Mouse (Mus musculus) hindbrain, embryonic 14.5 days (tissue): ENCODE results near the gene Cacng2. TPM values are rescaled to one million over a fixed set of nuclear protein-coding genes. Genes with fewer than 3 reads are reported as not detected.

Experiments
- ATAC-seq: fragments of 200-750 bp; cut with Nextera tagmentation; 2 replicates; pipeline ENCODE4 v1.8.0; 2017; ENCODE audit warnings: moderate number of reproducible peaks, mild to moderate bottlenecking, moderate TSS enrichment, moderate library complexity; ENCODE audit not compliant: low FRiP score
- DNase-seq: peaks from one replicate; pipeline ENCODE4 v3.0.0-alpha.2; 2015; ENCODE audit warnings: low spot score
- H3K27ac ChIP-seq: fragments of 300-500 bp; sonication (generic); 2 replicates; pipeline ENCODE4 v1.5.1; 2014; ENCODE audit warnings: mild to moderate bottlenecking, moderate library complexity
- H3K27me3 ChIP-seq: fragments of 300-500 bp; sonication (generic); 2 replicates; pipeline ENCODE4 v1.6.1; 2014; ENCODE audit warnings: mild to moderate bottlenecking, low read length, mixed read lengths; ENCODE audit not compliant: control insufficient read depth, insufficient read depth
- H3K36me3 ChIP-seq: fragments of 300-500 bp; sonication (generic); replicated peaks from 2 replicates; pipeline ENCODE4 v1.6.1; 2014; ENCODE audit not compliant: control insufficient read depth, insufficient read depth
- H3K4me1 ChIP-seq: fragments of 300-500 bp; sonication (generic); replicated peaks from 2 replicates; pipeline ENCODE4 v1.6.1; 2014; ENCODE audit warnings: antibody characterized with exemption, low read length, mixed read lengths; ENCODE audit not compliant: control insufficient read depth, insufficient read depth
- H3K4me2 ChIP-seq: fragments of 300-500 bp; sonication (generic); replicated peaks from 2 replicates; pipeline ENCODE4 v1.6.1; 2014; ENCODE audit warnings: mild to moderate bottlenecking, moderate library complexity
- H3K4me3 ChIP-seq: fragments of 300-500 bp; sonication (generic); replicated peaks from 2 replicates; pipeline ENCODE4 v1.5.1; 2014; ENCODE audit warnings: mild to moderate bottlenecking, low read length
- H3K9ac ChIP-seq: fragments of 300-500 bp; sonication (generic); 2 replicates; pipeline ENCODE4 v1.6.1; 2014
- H3K9me3 ChIP-seq: fragments of 300-500 bp; sonication (generic); 2 replicates; pipeline ENCODE4 v1.6.1; 2016; ENCODE audit warnings: low read length; ENCODE audit not compliant: control insufficient read depth
- WGBS: fragments of 180-500 bp; shearing (Covaris S2); extraction: QIAGEN DNeasy Blood & Tissue Kit; methylation state at CpG from one replicate; pipeline ENCODE4 v1.1.7; 2014; 5-methylcytosine and 5-hydroxymethylcytosine counted together
- polyA plus RNA-seq: library from polyadenylated mRNA; unstranded; fragments of >200 nt; fragmentation: Nextera tagmentation; extraction: Ambion mirVana; gene quantifications from 2 replicates; pipeline ENCODE4 v1.2.1, GENCODE M21; 2014

Gene Cacng2
- polyA plus RNA-seq: 14.7 and 15.4 TPM in 2 replicates

GRCm38 (mm10) chr15:78119704-78120103, at the start of gene Cacng2:
TSS of gene Cacng2 (minus strand) at chr15:78120028.
- DNase-seq: peak; percentile 84
- peak within 1 kb of the TSS; percentile 85 for H3K9ac ChIP-seq
- peaks cover 32% of the 10 kb centered on the region for H3K4me1 ChIP-seq
- H3K27me3 ChIP-seq: no peaks in the 10 kb centered on the region
- ATAC-seq: peak; percentile 88
- H3K4me2 ChIP-seq: peak within 1 kb of the TSS; percentile 67
- no peaks in the 10 kb centered on the region for H3K36me3 ChIP-seq
- no peaks in the 10 kb centered on the region for H3K9me3 ChIP-seq
- WGBS: 0% methylated on average over 33 of the region's 42 CpGs
- peak within 1 kb of the TSS; percentile 91 for H3K27ac ChIP-seq
- peak within 1 kb of the TSS; percentile 68 for H3K4me3 ChIP-seq

- Histone ChIP-seq H3K4me2 (no peak overlapping the region), H3K36me3 (peaks cover 6% of the 10 kb centered on the region; the same call in 1 of the 2 replicates), H3K4me1 (peaks cover 14% of the 10 kb centered on the region), H3K4me3 (no peak overlapping the region), H3K9ac (no peak overlapping the region), H3K27ac (no peak overlapping the region), H3K9me3 (no peaks in the 10 kb centered on the region), H3K27me3 (no peaks in the 10 kb centered on the region)
- no peak for DNase-seq
- no peak for ATAC-seq
- 80% methylated on average over 11 of the region's 11 CpGs for WGBS
These were observed 49.7 kb upstream of the Cacng2 start for GRCm38 (mm10) chr15:78169566-78169965.

DNA sequence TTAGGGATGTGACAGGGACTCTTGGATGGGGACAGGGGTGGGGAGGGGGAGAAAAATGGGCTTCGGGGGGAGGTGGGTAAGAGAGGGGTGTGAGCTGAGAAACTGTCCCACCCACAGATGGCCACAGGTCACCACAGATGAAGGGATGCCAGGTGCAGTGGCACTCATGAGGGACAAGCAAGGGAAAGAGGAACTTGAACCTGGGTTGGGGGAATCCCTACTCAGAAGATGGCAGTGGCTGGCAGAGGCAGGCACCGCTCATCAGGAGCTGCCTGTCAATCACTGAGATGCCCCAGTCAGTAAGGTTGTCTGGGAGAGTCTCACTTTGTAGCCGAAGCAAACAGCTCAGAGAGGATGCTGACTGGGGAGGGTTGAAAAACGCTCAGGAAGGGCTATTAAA, 45.5 kb upstream of the Cacng2 start:
- WGBS: 86% methylated on average over 4 of the region's 4 CpGs
- no peak overlapping the region for H3K4me3 ChIP-seq
- no peaks in the 10 kb centered on the region for H3K4me1 ChIP-seq
- H3K27me3 ChIP-seq: no peaks in the 10 kb centered on the region
- H3K9me3 ChIP-seq: no peaks in the 10 kb centered on the region
- peaks cover 19% of the 10 kb centered on the region for H3K36me3 ChIP-seq
- no peak overlapping the region for H3K4me2 ChIP-seq
- ATAC-seq: no peak
- H3K27ac ChIP-seq: no peak overlapping the region; the same call in 1 of the 2 replicates
- no peak overlapping the region for H3K9ac ChIP-seq
- DNase-seq: no peak

GRCm38 (mm10) chr15:78164466-78164865, 44.6 kb upstream of the Cacng2 start:
- H3K27ac ChIP-seq: peak overlapping the region; percentile 36; the same call in 1 of the 2 replicates
- peak; percentile 29 for DNase-seq

DNA sequence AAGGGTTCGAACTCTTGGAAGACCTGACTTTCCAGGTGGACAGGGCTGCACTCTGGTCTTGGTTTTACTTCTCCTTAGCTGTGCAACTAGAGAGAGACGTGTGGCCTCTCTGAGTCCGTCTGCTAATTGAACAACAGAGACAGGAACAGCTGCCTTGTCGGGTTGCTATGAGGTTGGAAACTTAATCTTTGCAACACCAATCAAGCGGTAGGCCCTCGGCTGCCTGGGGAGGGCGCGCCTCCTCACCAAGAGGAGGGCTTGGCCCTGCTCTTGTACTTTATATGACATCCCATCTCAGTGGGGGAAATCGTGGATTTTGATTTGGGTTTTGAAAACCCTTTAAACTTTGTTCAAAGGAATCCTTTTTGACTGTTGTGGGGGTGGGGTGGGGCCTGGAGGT, 42.1 kb upstream of the Cacng2 start:
- Histone ChIP-seq H3K9me3 (no peaks in the 10 kb centered on the region), H3K4me3 (no peak overlapping the region), H3K4me2 (no peak overlapping the region), H3K9ac (no peak overlapping the region), H3K27me3 (no peaks in the 10 kb centered on the region), H3K4me1 (no peaks in the 10 kb centered on the region), H3K27ac (no peak overlapping the region), H3K36me3 (peaks cover 19% of the 10 kb centered on the region)
- 82% methylated on average over 9 of the region's 9 CpGs for WGBS
- ATAC-seq: no peak
- no peak for DNase-seq

More at GRCm38 (mm10) chr15:78164466-78164865, 44.6 kb upstream of the Cacng2 start:
- Histone ChIP-seq H3K36me3 (peaks cover 19% of the 10 kb centered on the region), H3K4me3 (no peak overlapping the region), H3K9ac (no peak overlapping the region), H3K27me3 (no peaks in the 10 kb centered on the region), H3K4me2 (no peak overlapping the region), H3K4me1 (no peaks in the 10 kb centered on the region), H3K9me3 (no peaks in the 10 kb centered on the region)
- 59% methylated on average over 11 of the region's 11 CpGs for WGBS
- ATAC-seq: no peak

GRCm38 (mm10) chr15:78158335-78158734, 38.5 kb upstream of the Cacng2 start:
- Histone ChIP-seq H3K27ac (no peak overlapping the region), H3K27me3 (no peaks in the 10 kb centered on the region), H3K4me1 (no peaks in the 10 kb centered on the region; the same call in 1 of the 2 replicates), H3K4me2 (no peak overlapping the region), H3K4me3 (no peak overlapping the region), H3K36me3 (peaks cover 4% of the 10 kb centered on the region), H3K9me3 (no peaks in the 10 kb centered on the region), H3K9ac (no peak overlapping the region)
- ATAC-seq: no peak
- no peak for DNase-seq
- WGBS: 91% methylated on average over 5 of the region's 5 CpGs

DNA sequence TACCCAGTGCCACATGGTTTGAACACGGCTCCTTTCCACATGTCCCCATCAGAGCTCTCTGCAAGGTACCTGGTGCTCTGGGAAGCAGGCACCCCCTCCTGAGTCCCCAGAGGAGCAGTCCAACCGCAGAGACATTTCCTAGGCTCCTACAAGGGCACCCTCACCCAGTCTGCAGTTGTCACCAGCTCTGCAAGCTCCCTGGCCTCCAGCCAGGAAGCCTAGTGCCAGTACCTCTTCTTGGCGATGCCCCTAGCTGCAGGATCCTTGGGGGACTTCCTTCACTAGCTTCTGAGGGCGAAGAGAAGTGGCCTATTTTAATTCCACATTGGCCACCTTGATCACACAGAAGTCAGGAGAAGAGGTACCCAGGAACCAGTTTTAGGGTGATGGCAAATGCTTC, 38.0 kb upstream of the Cacng2 start:
- DNase-seq (no peak), ATAC-seq (no peak)
- WGBS: 78% methylated on average over 4 of the region's 4 CpGs
- H3K9ac ChIP-seq: no peak overlapping the region
- H3K4me2 ChIP-seq: no peak overlapping the region
- no peaks in the 10 kb centered on the region; the same call in 1 of the 2 replicates for H3K4me1 ChIP-seq
- peaks cover 2% of the 10 kb centered on the region for H3K36me3 ChIP-seq
- no peaks in the 10 kb centered on the region for H3K9me3 ChIP-seq
- H3K27me3 ChIP-seq: no peaks in the 10 kb centered on the region
- H3K27ac ChIP-seq: no peak overlapping the region
- no peak overlapping the region for H3K4me3 ChIP-seq

GRCm38 (mm10) chr15:78157330-78157729, 37.5 kb upstream of the Cacng2 start:
- Histone ChIP-seq H3K9me3 (no peaks in the 10 kb centered on the region), H3K4me1 (no peaks in the 10 kb centered on the region; the same call in 1 of the 2 replicates), H3K4me3 (no peak overlapping the region), H3K4me2 (no peak overlapping the region), H3K27ac (no peak overlapping the region), H3K36me3 (no peaks in the 10 kb centered on the region; the same call in 1 of the 2 replicates), H3K9ac (no peak overlapping the region), H3K27me3 (no peaks in the 10 kb centered on the region)
- WGBS: 76% methylated on average over 8 of the region's 8 CpGs
- no peak for DNase-seq
- ATAC-seq: no peak

GRCm38 (mm10) chr15:78155421-78155820, 35.6 kb upstream of the Cacng2 start:
- H3K27me3 ChIP-seq: no peaks in the 10 kb centered on the region
- DNase-seq: no peak
- no peak overlapping the region for H3K27ac ChIP-seq
- ATAC-seq: no peak
- no peak overlapping the region for H3K4me2 ChIP-seq
- H3K4me3 ChIP-seq: no peak overlapping the region
- no peak overlapping the region for H3K9ac ChIP-seq
- no peaks in the 10 kb centered on the region for H3K9me3 ChIP-seq
- 92% methylated on average over 6 of the region's 6 CpGs for WGBS
- H3K4me1 ChIP-seq: no peaks in the 10 kb centered on the region; the same call in 1 of the 2 replicates
- no peaks in the 10 kb centered on the region; the same call in 1 of the 2 replicates for H3K36me3 ChIP-seq
